Mouse (Mus musculus) T-helper 1 cell (primary cell): ENCODE data around the gene Serinc4.

ENCODE experiments used
- in situ Hi-C: fragments of 300-600 bp; cut with MboI, MseI; formaldehyde crosslinking; loops from one replicate; pipeline ENCODE4 v1.15.1; 2025; ENCODE audit warnings: high pct_unique_total_duplicates

The Serinc4 gene

GRCm38 (mm10) chr2:121412843-121413386 lies 43.7 kb downstream of the Serinc4 start:
- in situ Hi-C loops = no loop called here

GRCm38 (mm10) chr2:121408160-121408559 lies 48.4 kb downstream of the Serinc4 start:
- in situ Hi-C loops = loop anchor here (5.0 kb wide), 1 partner anchor 34 kb away; the partner anchor contains the start of gene Ell3

- in situ Hi-C loops = no loop called here
Observed at GRCm38 (mm10) chr2:121403296-121403695, 53.3 kb downstream of the Serinc4 start.

GRCm38 (mm10) chr2:121396624-121397023 lies 60.0 kb downstream of the Serinc4 start:
- in situ Hi-C loops = loop anchor here (10.0 kb wide), 1 partner anchor 152 kb away; no protein-coding TSS in a partner anchor
